Comparison of ENCODE assay signal across 21 mouse cellular contexts in genomic region chr16:73870296-73870695, GRCm38 (mm10).
DNase-seq lines count a peak whose midpoint lies in the region; ATAC-seq and TF ChIP-seq lines count a peak whose summit lies in the region.
"Had no signal": no experiment of that assay in that cellular context is flagged by ENCODE, and none has a peak within 500 bp of the region (broad histone marks: within the 10 kb centered on the region; RNA-seq: fewer than 3 reads in every experiment).

No protein-coding gene starts in this region.

- H3K4me1 ChIP-seq in lung, embryonic 14.5 days (ENCODE audit: insufficient read depth): 0 out of 2 replicates have a peak, but pooled peaks cover 3% of the 10 kb centered on the region
- no peaks in the 10 kb centered on the region for H3K4me1 ChIP-seq in lung, adult 2 months (ENCODE audit: control insufficient read depth, insufficient read depth, low read length)
- H3K4me1 ChIP-seq in intestine, postnatal 0 days (replicated peaks; ENCODE audit: control insufficient read depth, insufficient read depth, low read length): no peaks in the 10 kb centered on the region
- H3K4me1 ChIP-seq: embryonic facial prominence, embryonic 12.5 days; forebrain, embryonic 13.5 days had no signal

- DNase-seq in lung, embryonic 14.5 days: peak; percentile 59
- no peak for DNase-seq in lung, postnatal 14 days
- DNase-seq in lung, postnatal 10 days: peak; percentile 6
- no peak for DNase-seq in lung, adult 2 months
- peak; percentile 55 for DNase-seq in gonadal fat pad, adult 2 months (ENCODE audit: low read depth)
- no peak for DNase-seq in ovary, adult 18-20 months (ENCODE audit: low spot score)
- no peak for DNase-seq in thymus, postnatal 36 days
- DNase-seq: adrenal gland, postnatal 14 days; cerebellum, adult 11-12 months; cerebellum, adult 9-10 months; cerebellum, postnatal 25 days; forebrain, postnatal 0 days; gastrocnemius, postnatal 14 days; heart, adult 11 months; heart, postnatal 36 days had no signal

- no peak overlapping the region for H3K9ac ChIP-seq in lung, embryonic 14.5 days
- no peak overlapping the region for H3K9ac ChIP-seq in intestine, postnatal 0 days (ENCODE audit: low read depth, low read length)
- H3K9ac ChIP-seq: embryonic facial prominence, embryonic 12.5 days; forebrain, embryonic 13.5 days; forebrain, postnatal 0 days; heart, embryonic 13.5 days had no signal

- no peak overlapping the region for H3K4me3 ChIP-seq in lung, embryonic 14.5 days (ENCODE audit: low read depth, low read length)
- no peak overlapping the region for H3K4me3 ChIP-seq in lung, adult 2 months (replicated peaks; ENCODE audit: extremely low read depth, low read depth, low read length)
- no peak overlapping the region for H3K4me3 ChIP-seq in intestine, postnatal 0 days (ENCODE audit: low read depth, low read length)
- H3K4me3 ChIP-seq: embryonic facial prominence, embryonic 12.5 days; forebrain, embryonic 13.5 days; heart, embryonic 13.5 days had no signal

- TF ChIP-seq CTCF in lung, embryonic 14.5 days (IDR thresholded peaks at IDR 0.05; ENCODE audit: low read depth): no peak
- TF ChIP-seq CTCF in lung, adult 2 months (IDR thresholded peaks at IDR 0.05; ENCODE audit: insufficient read depth, low read length): no peak
- TF ChIP-seq CTCF in intestine, postnatal 0 days (IDR thresholded peaks at IDR 0.05; ENCODE audit: low read depth): no peak

- H3K9me3 ChIP-seq in lung, embryonic 14.5 days (ENCODE audit: low read depth, low read length): no peaks in the 10 kb centered on the region
- H3K9me3 ChIP-seq in intestine, postnatal 0 days (ENCODE audit: control insufficient read depth): no peaks in the 10 kb centered on the region
- H3K9me3 ChIP-seq: embryonic facial prominence, embryonic 12.5 days; forebrain, embryonic 13.5 days; heart, embryonic 13.5 days had no signal

- no peak overlapping the region for H3K27ac ChIP-seq in lung, embryonic 14.5 days (ENCODE audit: low read depth)
- no peak overlapping the region for H3K27ac ChIP-seq in intestine, postnatal 0 days (ENCODE audit: low read depth, low read length)
- H3K27ac ChIP-seq: embryonic facial prominence, embryonic 12.5 days; forebrain, embryonic 13.5 days; heart, embryonic 13.5 days had no signal

- WGBS in lung, embryonic 14.5 days: 38% methylated on average over 5 of the region's 5 CpGs
- 45% methylated on average over 5 of the region's 5 CpGs for WGBS in lung, adult 2 months
- 28% methylated on average over 5 of the region's 5 CpGs for WGBS in intestine, postnatal 0 days

- H3K27me3 ChIP-seq in lung, embryonic 14.5 days (ENCODE audit: insufficient read depth, low read length): no peaks in the 10 kb centered on the region
- H3K27me3 ChIP-seq in intestine, postnatal 0 days (replicated peaks; ENCODE audit: control insufficient read depth, insufficient read depth, low read length): no peaks in the 10 kb centered on the region
- H3K27me3 ChIP-seq: embryonic facial prominence, embryonic 12.5 days; forebrain, embryonic 13.5 days; heart, embryonic 13.5 days; Patski had no signal

- H3K4me2 ChIP-seq in lung, embryonic 14.5 days: no peak overlapping the region
- peak overlapping the region; percentile 54 for H3K4me2 ChIP-seq in intestine, postnatal 0 days (replicated peaks; ENCODE audit: low read depth)
- H3K4me2 ChIP-seq: embryonic facial prominence, embryonic 12.5 days; forebrain, embryonic 13.5 days had no signal

- ATAC-seq in lung, embryonic 14.5 days (ENCODE audit: insufficient read depth): peak; percentile 75; the same call in 1 of the 2 replicates
- ATAC-seq in intestine, postnatal 0 days: 0 out of 2 replicates have a peak, but pooled peaks have one; percentile 45
- ATAC-seq: activated CD4-positive, CD25-positive, alpha-beta regulatory T cell, adult 4 months; forebrain, embryonic 13.5 days; forebrain, postnatal 0 days; Patski had no signal

- TF ChIP-seq POLR2A in lung, adult 2 months (IDR thresholded peaks at IDR 0.05; ENCODE audit: borderline replicate concordance, extremely low read depth, low read depth, low read length): no peak

- no peaks in the 10 kb centered on the region for H3K36me3 ChIP-seq in lung, embryonic 14.5 days (ENCODE audit: insufficient read depth)
- no peaks in the 10 kb centered on the region for H3K36me3 ChIP-seq in intestine, postnatal 0 days (ENCODE audit: control insufficient read depth, insufficient read depth)
- H3K36me3 ChIP-seq: embryonic facial prominence, embryonic 12.5 days; heart, embryonic 13.5 days had no signal

Comparison
In these comparisons a context has a peak if more than half of its experiments do, and no peak if none do; other contexts are left out.
1. DNase-seq: peak in lung, embryonic 14.5 days (single experiment), lung, postnatal 10 days (single experiment) and gonadal fat pad, adult 2 months (single experiment); none in lung, postnatal 14 days (single experiment), lung, adult 2 months (single experiment), ovary, adult 18-20 months (single experiment) and thymus, postnatal 36 days (0 of 2).